Comparison of ENCODE assay signal across 8 mouse cellular contexts in the genomic region with DNA sequence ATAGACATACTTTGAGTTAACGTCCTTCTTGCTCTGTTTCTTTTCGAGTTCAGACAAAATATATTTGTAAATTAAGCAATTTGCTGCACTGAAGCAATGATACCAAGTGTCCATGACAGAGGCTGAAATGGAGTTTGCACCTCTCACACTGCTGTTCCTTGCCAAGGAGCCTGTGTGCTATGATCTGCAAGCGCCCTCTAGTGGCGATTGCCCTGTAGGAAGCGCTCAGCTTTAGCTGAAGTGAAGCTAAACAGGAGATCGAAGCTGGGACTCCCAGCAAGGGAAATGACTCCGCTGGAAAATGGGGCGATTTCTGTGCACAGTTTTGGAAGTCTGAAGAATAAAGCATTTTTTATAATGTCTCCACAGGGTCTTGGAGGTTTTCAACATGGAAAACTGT.
DNase-seq lines count a peak whose midpoint lies in the region; ATAC-seq and TF ChIP-seq lines count a peak whose summit lies in the region.

No protein-coding gene starts in this region.

- no peak overlapping the region for H3K4me3 ChIP-seq in ES-Bruce4 (ENCODE audit: low read depth, low read length)
- H3K4me3 ChIP-seq in forebrain, embryonic 11.5 days (ENCODE audit: low read depth, low read length): no peak overlapping the region
- H3K4me3 ChIP-seq in lung, adult 2 months (replicated peaks; ENCODE audit: extremely low read depth, low read depth, low read length): no peak overlapping the region

- no peak overlapping the region for H3K9ac ChIP-seq in ES-Bruce4 (ENCODE audit: low read depth, poor library complexity, severe bottlenecking)
- H3K9ac ChIP-seq in forebrain, embryonic 11.5 days (ENCODE audit: low read length): no peak overlapping the region

- no peak overlapping the region for H3K4me2 ChIP-seq in forebrain, embryonic 11.5 days (ENCODE audit: low read depth, low read length, severe bottlenecking)

- peak; percentile 93 for TF ChIP-seq CTCF in ES-Bruce4 (IDR thresholded peaks at IDR 0.05; ENCODE audit: low read depth, low read length)
- peak; percentile 93 for TF ChIP-seq CTCF in lung, adult 2 months (IDR thresholded peaks at IDR 0.05; ENCODE audit: insufficient read depth, low read length)

- intact Hi-C loops in heart, postnatal 25 days (cut with DNase I): loop anchor here (2.0 to 5.0 kb wide), 2 partner anchors 397 to 640 kb away; no protein-coding TSS in a partner anchor

- ATAC-seq in forebrain, embryonic 11.5 days (replicated peaks; ENCODE audit: low FRiP score): peak; percentile 85; the same call in 1 of the 2 replicates

- WGBS in forebrain, embryonic 11.5 days: 4% methylated on average over 8 of the region's 8 CpGs
- 3% methylated on average over 8 of the region's 8 CpGs for WGBS in lung, adult 2 months

- no peak for TF ChIP-seq POLR2A in ES-Bruce4 (IDR thresholded peaks at IDR 0.05; ENCODE audit: insufficient read depth, low read length)
- TF ChIP-seq POLR2A in lung, adult 2 months (IDR thresholded peaks at IDR 0.05; ENCODE audit: borderline replicate concordance, extremely low read depth, low read depth, low read length): no peak

- no peaks in the 10 kb centered on the region for H3K36me3 ChIP-seq in ES-Bruce4 (ENCODE audit: control insufficient read depth, insufficient read depth, low read length, poor library complexity, severe bottlenecking)
- H3K36me3 ChIP-seq in forebrain, embryonic 11.5 days (ENCODE audit: control insufficient read depth, insufficient read depth, low read length): no peaks in the 10 kb centered on the region

- H3K27ac ChIP-seq in ES-Bruce4 (ENCODE audit: insufficient read depth, low read length): no peak overlapping the region
- no peak overlapping the region for H3K27ac ChIP-seq in forebrain, embryonic 11.5 days (ENCODE audit: low read depth, low read length)

- TF ChIP-seq EP300 in ES-Bruce4 (IDR thresholded peaks at IDR 0.05; ENCODE audit: insufficient read depth, low read depth, low read length): no peak

- no peaks in the 10 kb centered on the region for H3K9me3 ChIP-seq in ES-Bruce4 (replicated peaks; ENCODE audit: control insufficient read depth, insufficient read depth, low read length, poor library complexity, severe bottlenecking)
- H3K9me3 ChIP-seq in forebrain, embryonic 11.5 days (ENCODE audit: control insufficient read depth, low read length): no peaks in the 10 kb centered on the region

- no peaks in the 10 kb centered on the region for H3K4me1 ChIP-seq in ES-Bruce4 (ENCODE audit: control insufficient read depth, insufficient read depth, low read length)
- no peaks in the 10 kb centered on the region for H3K4me1 ChIP-seq in forebrain, embryonic 11.5 days (replicated peaks; ENCODE audit: control insufficient read depth, insufficient read depth, low read length)
- H3K4me1 ChIP-seq in lung, adult 2 months (ENCODE audit: control insufficient read depth, insufficient read depth, low read length): no peaks in the 10 kb centered on the region

- DNase-seq in brain, embryonic 18.5 days (ENCODE audit: low read depth, low spot score): peak; percentile 59
- DNase-seq in forebrain, embryonic 11.5 days (ENCODE audit: low spot score): peak; percentile 90
- peak; percentile 10 for DNase-seq in heart, postnatal 25 days (ENCODE audit: low spot score)
- DNase-seq in kidney, postnatal 4 days: peak; percentile 88 to 89
- peak; percentile 61 for DNase-seq in lung, adult 2 months
- DNase-seq in ovary, postnatal 10 days (ENCODE audit: low spot score): peak; percentile 22
- DNase-seq in thymus, postnatal 36 days: peak; percentile 7 to 12

- H3K27me3 ChIP-seq in ES-Bruce4 (ENCODE audit: control insufficient read depth, insufficient read depth, low read length, poor library complexity, severe bottlenecking): no peaks in the 10 kb centered on the region
- no peaks in the 10 kb centered on the region for H3K27me3 ChIP-seq in forebrain, embryonic 11.5 days (ENCODE audit: control insufficient read depth, insufficient read depth, low read length)

Comparison
In these comparisons a context has a peak if more than half of its experiments do, and no peak if none do; other contexts are left out.
1. DNase-seq: peak in every context shown above with its lines; median percentile 90 in forebrain, embryonic 11.5 days; 88 in kidney, postnatal 4 days; 61 in lung, adult 2 months; 59 in brain, embryonic 18.5 days; 22 in ovary, postnatal 10 days; 10 in heart, postnatal 25 days; 10 in thymus, postnatal 36 days.